Comparison of ENCODE assay signal across 8 mouse cellular contexts in genomic region chr1:92910925-92911720, GRCm38 (mm10). TPM values are rescaled to one million over a fixed set of nuclear protein-coding genes. Genes with fewer than 3 reads are reported as not detected.
DNase-seq lines count a peak whose midpoint lies in the region; ATAC-seq and TF ChIP-seq lines count a peak whose summit lies in the region.

No protein-coding gene starts in this region.

- WGBS in heart, embryonic 16.5 days = under 1% methylated on average over 55 of the region's 85 CpGs
- WGBS in lung, embryonic 14.5 days = 1% methylated on average over 60 of the region's 85 CpGs

- no peak for TF ChIP-seq CTCF in lung, embryonic 14.5 days (IDR thresholded peaks at IDR 0.05; ENCODE audit: low read depth)

- peak overlapping the region; percentile 95 for H3K9ac ChIP-seq in heart, embryonic 16.5 days (ENCODE audit: low read length)
- peak overlapping the region; percentile 86 for H3K9ac ChIP-seq in lung, embryonic 14.5 days

- H3K9me3 ChIP-seq in heart, embryonic 16.5 days (replicated peaks; ENCODE audit: control insufficient read depth, low read length) = no peaks in the 10 kb centered on the region
- no peaks in the 10 kb centered on the region for H3K9me3 ChIP-seq in lung, embryonic 14.5 days (ENCODE audit: low read depth, low read length)

- no peaks in the 10 kb centered on the region for H3K27me3 ChIP-seq in heart, embryonic 16.5 days (ENCODE audit: control insufficient read depth, insufficient read depth, low read length)
- no peaks in the 10 kb centered on the region for H3K27me3 ChIP-seq in lung, embryonic 14.5 days (ENCODE audit: insufficient read depth, low read length)

- peak; percentile 21; the same call in 1 of the 2 replicates for ATAC-seq in erythroid progenitor cell, adult 5-6 weeks (replicated peaks; ENCODE audit: low FRiP score, poor library complexity, severe bottlenecking)
- peak; percentile 21 for ATAC-seq in heart, embryonic 16.5 days (replicated peaks; ENCODE audit: extremely low read depth, insufficient read depth, low FRiP score)
- ATAC-seq in lung, embryonic 14.5 days (ENCODE audit: insufficient read depth) = peak; percentile 29

- H3K4me3 ChIP-seq in heart, embryonic 16.5 days (ENCODE audit: low read length) = peak overlapping the region; percentile 76
- H3K4me3 ChIP-seq in lung, embryonic 14.5 days (ENCODE audit: low read depth, low read length) = peak overlapping the region; percentile 72

- peak overlapping the region; percentile 91 for H3K27ac ChIP-seq in heart, embryonic 16.5 days (ENCODE audit: low read length)
- peak overlapping the region; percentile 79 for H3K27ac ChIP-seq in lung, embryonic 14.5 days (ENCODE audit: low read depth)

- peak; percentile 58 to 65 for DNase-seq in B cell, adult 2 months
- DNase-seq in adrenal gland, postnatal 14 days = peak; percentile 82
- DNase-seq in kidney, postnatal 4 days = peak; percentile 70 to 82
- DNase-seq in lung, embryonic 14.5 days = peak; percentile 75
- DNase-seq in ovary, postnatal 14 days (ENCODE audit: low spot score) = peak; percentile 49
- peak; percentile 57 for DNase-seq in thymus, postnatal 25 days

- H3K36me3 ChIP-seq in heart, embryonic 16.5 days (ENCODE audit: control insufficient read depth, insufficient read depth) = peaks cover 13% of the 10 kb centered on the region
- H3K36me3 ChIP-seq in lung, embryonic 14.5 days (ENCODE audit: insufficient read depth) = peaks cover 12% of the 10 kb centered on the region

- peak overlapping the region; percentile 87 for H3K4me2 ChIP-seq in heart, embryonic 16.5 days (ENCODE audit: low read depth, low read length)
- H3K4me2 ChIP-seq in lung, embryonic 14.5 days = peak overlapping the region; percentile 92

- peaks cover 29% of the 10 kb centered on the region for H3K4me1 ChIP-seq in heart, embryonic 16.5 days (ENCODE audit: control insufficient read depth, insufficient read depth, low read length)
- H3K4me1 ChIP-seq in lung, embryonic 14.5 days (ENCODE audit: insufficient read depth) = peaks cover 16% of the 10 kb centered on the region; the same call in 1 of the 2 replicates

RNA-seq across cellular contexts. Expression of gene Rnpepl1, which starts 0.5 kb away (rescaled TPM):
- 69.4 and 74.6 TPM in 2 replicates for total RNA-seq in adrenal gland, postnatal 14 days (2021)
- 6.5 and 20.1 TPM in 2 replicates for total RNA-seq in erythroid progenitor cell, adult 5-6 weeks (2015; ENCODE audit: low replicate concordance)
- total RNA-seq in erythroid progenitor cell, adult 5-6 weeks (2017; ENCODE audit: low replicate concordance) = 9.6 and 15.3 TPM in 2 replicates
- polyA plus RNA-seq in heart, embryonic 16.5 days (2015; fragmentation: Nextera tagmentation; extraction: Ambion mirVana) = 29.8 and 45.6 TPM in 2 replicates
- polyA plus RNA-seq in lung, embryonic 14.5 days (2014; fragmentation: Nextera tagmentation; extraction: Ambion mirVana) = 34.8 and 43.3 TPM in 2 replicates

RNA-seq across cellular contexts. Expression of gene Dusp28, which starts 4.3 kb away (rescaled TPM):
- 12.9 and 13.6 TPM in 2 replicates for total RNA-seq in adrenal gland, postnatal 14 days (2021)
- total RNA-seq in erythroid progenitor cell, adult 5-6 weeks (2015; ENCODE audit: low replicate concordance) = 6.1 and 8.0 TPM in 2 replicates
- 0.26 and 8.5 TPM in 2 replicates for total RNA-seq in erythroid progenitor cell, adult 5-6 weeks (2017; ENCODE audit: low replicate concordance)
- polyA plus RNA-seq in heart, embryonic 16.5 days (2015; fragmentation: Nextera tagmentation; extraction: Ambion mirVana) = 16.6 and 18.5 TPM in 2 replicates
- 6.9 and 8.9 TPM in 2 replicates for polyA plus RNA-seq in lung, embryonic 14.5 days (2014; fragmentation: Nextera tagmentation; extraction: Ambion mirVana)

RNA-seq across cellular contexts. Expression of gene Ankmy1, which starts 8.4 kb away (rescaled TPM):
- total RNA-seq in adrenal gland, postnatal 14 days (2021) = 0.67 and 0.94 TPM in 2 replicates
- 0.72 TPM in 1 of 2 replicates, not detected in the other for total RNA-seq in erythroid progenitor cell, adult 5-6 weeks (2015; ENCODE audit: low replicate concordance)
- total RNA-seq in erythroid progenitor cell, adult 5-6 weeks (2017; ENCODE audit: low replicate concordance) = 0.76 TPM in 1 of 2 replicates, not detected in the other
- polyA plus RNA-seq in heart, embryonic 16.5 days (2015; fragmentation: Nextera tagmentation; extraction: Ambion mirVana) = 0.44 and 0.67 TPM in 2 replicates
- 0.20 and 0.41 TPM in 2 replicates for polyA plus RNA-seq in lung, embryonic 14.5 days (2014; fragmentation: Nextera tagmentation; extraction: Ambion mirVana)

RNA-seq across cellular contexts. Expression of gene Capn10, which starts 23.1 kb away (rescaled TPM):
- 16.2 and 18.7 TPM in 2 replicates for total RNA-seq in adrenal gland, postnatal 14 days (2021)
- total RNA-seq in erythroid progenitor cell, adult 5-6 weeks (2015; ENCODE audit: low replicate concordance) = 5.9 and 19.5 TPM in 2 replicates
- 3.3 and 8.6 TPM in 2 replicates for total RNA-seq in erythroid progenitor cell, adult 5-6 weeks (2017; ENCODE audit: low replicate concordance)
- polyA plus RNA-seq in heart, embryonic 16.5 days (2015; fragmentation: Nextera tagmentation; extraction: Ambion mirVana) = 26.9 and 27.1 TPM in 2 replicates
- polyA plus RNA-seq in lung, embryonic 14.5 days (2014; fragmentation: Nextera tagmentation; extraction: Ambion mirVana) = 22.2 and 26.8 TPM in 2 replicates

RNA-seq across cellular contexts. Expression of gene Gpr35, which starts 39.5 kb away (rescaled TPM):
- 1.9 and 3.5 TPM in 2 replicates for total RNA-seq in adrenal gland, postnatal 14 days (2021)
- total RNA-seq in erythroid progenitor cell, adult 5-6 weeks (2015; ENCODE audit: low replicate concordance) = 2.5 and 6.3 TPM in 2 replicates
- total RNA-seq in erythroid progenitor cell, adult 5-6 weeks (2017; ENCODE audit: low replicate concordance) = 1.8 TPM in 1 of 2 replicates, not detected in the other
- 0.55 and 0.83 TPM in 2 replicates for polyA plus RNA-seq in heart, embryonic 16.5 days (2015; fragmentation: Nextera tagmentation; extraction: Ambion mirVana)
- polyA plus RNA-seq in lung, embryonic 14.5 days (2014; fragmentation: Nextera tagmentation; extraction: Ambion mirVana) = 0.19 and 0.50 TPM in 2 replicates

Comparison
In these comparisons a context has a peak if more than half of its experiments do, and no peak if none do; other contexts are left out.
1. Peak in every context shown above with its lines: DNase-seq, ATAC-seq, H3K4me3 ChIP-seq and H3K27ac ChIP-seq.